Mouse (Mus musculus) G1E (cell line): Measurements from ENCODE around the gene Dcx.

Experiments used
- CTCF ChIP-seq: IDR thresholded peaks from 2 replicates; pipeline ENCODE4 v1.5.1; 2012; ENCODE audit warnings: low read depth, low read length, inconsistent platforms, mixed read lengths
- GATA1 ChIP-seq: IDR thresholded peaks from 2 replicates; pipeline ENCODE4 v1.6.1; 2012; ENCODE audit warnings: borderline replicate concordance, low read length, inconsistent platforms, mixed read lengths
- TAL1 ChIP-seq: conservative IDR thresholded peaks from 2 replicates; pipeline ENCODE4 v1.6.1; 2012; ENCODE audit warnings: low read depth, low read length, inconsistent platforms, mixed read lengths

DNA sequence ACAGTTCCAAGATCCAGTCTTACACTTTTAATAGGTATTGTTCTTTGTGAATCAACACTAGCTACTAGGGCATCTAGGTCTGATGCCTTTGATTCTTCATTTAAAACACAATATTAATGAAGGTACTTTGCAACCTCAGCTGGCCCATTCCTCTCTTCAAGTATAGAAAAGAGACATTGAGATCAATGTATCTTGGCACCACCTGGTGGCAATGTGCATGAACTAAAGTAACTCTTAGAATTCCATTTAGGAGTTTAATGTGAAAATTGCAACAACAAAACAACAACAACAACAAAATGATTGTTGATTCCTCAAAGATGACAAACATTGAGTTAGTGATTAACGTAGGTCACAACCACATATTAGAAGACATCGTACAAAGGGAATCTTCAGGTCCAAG, 114.2 kb downstream of the Dcx start:
- TF ChIP-seq CTCF (no peak), TAL1 (no peak), GATA1 (no peak)
